Mouse (Mus musculus): ENCODE measurements around the gene Foxc2. TPM values are rescaled to one million over a fixed set of nuclear protein-coding genes. Genes with fewer than 3 reads are reported as not detected.

The Foxc2 gene
- polyA plus RNA-seq, 1 experiment from 2014 or later, result 6.4 TPM

DNA sequence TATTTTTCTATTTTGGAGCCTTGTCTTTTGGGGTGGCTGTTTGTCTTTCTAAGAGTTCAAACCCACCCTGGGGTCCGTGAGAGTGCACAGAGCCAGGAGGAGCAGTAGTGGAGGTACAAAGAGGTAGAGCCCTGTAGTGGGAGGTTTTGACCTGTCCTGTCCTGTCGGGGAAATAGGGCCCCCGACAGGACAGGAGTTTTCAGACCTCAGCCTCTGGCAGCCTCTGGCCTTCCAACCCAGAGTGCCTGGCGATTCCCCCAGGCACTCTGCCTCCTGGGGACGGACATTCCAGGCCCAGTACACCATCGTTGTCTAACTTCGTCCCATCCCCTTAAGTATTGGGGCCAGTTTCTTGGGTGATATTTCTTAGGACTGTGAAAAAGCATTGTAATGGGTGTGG, 6.4 kb downstream of the Foxc2 start:
- peaks cover 87% of the 10 kb centered on the region for H3K27me3 ChIP-seq (ENCODE audit: control insufficient read depth, insufficient read depth, low read length)
- 13% methylated on average over 7 of the region's 7 CpGs for WGBS
- H3K9me3 ChIP-seq (ENCODE audit: control insufficient read depth, low read length), result no peaks in the 10 kb centered on the region
- H3K4me3 ChIP-seq (ENCODE audit: control insufficient read depth in 1 of 2, insufficient read depth in 1 of 2, low read depth in 1 of 2, low read length in 2 of 2), result no peak overlapping the region
- H3K4me2 ChIP-seq (ENCODE audit: low read length), result no peak overlapping the region
- H3K27ac ChIP-seq (replicated peaks in 1 of 2; ENCODE audit: control insufficient read depth in 1 of 2, insufficient read depth in 1 of 2, low read depth in 2 of 2, low read length in 2 of 2), result no peak overlapping the region
- H3K9ac ChIP-seq (ENCODE audit: low read length), result no peak overlapping the region
- no peak for ATAC-seq (ENCODE audit: insufficient number of reproducible peaks, insufficient read depth, low FRiP score, low read depth)
- H3K36me3 ChIP-seq (ENCODE audit: control insufficient read depth, insufficient read depth, low read length), result peaks cover 5% of the 10 kb centered on the region
- peaks cover 6 to 22% of the 10 kb centered on the region in 2 experiments for H3K4me1 ChIP-seq (ENCODE audit: control insufficient read depth in 2 of 2, insufficient read depth in 2 of 2, low read length in 2 of 2)

DNA sequence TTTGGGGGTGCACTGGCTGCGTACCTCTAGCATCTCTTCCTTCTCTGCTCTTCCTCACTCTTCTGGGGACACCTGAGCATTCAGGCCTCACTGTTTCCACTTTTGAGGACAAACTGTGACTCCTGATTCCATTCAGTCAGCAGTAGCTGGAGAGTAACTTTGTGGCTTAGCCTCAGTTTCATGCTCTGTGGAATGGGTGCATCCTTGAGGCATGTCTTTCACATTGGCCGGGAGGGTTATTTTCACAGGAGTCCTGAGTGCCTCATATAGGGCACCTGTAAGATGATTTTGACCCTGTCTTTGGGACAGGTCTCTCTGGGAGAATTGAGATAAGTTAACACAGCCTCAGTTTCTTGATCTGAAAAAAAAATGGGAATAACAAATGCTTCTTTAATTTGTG, 7.1 kb downstream of the Foxc2 start:
- no peaks in the 10 kb centered on the region for H3K9me3 ChIP-seq (ENCODE audit: control insufficient read depth, low read length)
- H3K36me3 ChIP-seq (ENCODE audit: control insufficient read depth, insufficient read depth, low read length), result peaks cover 5% of the 10 kb centered on the region; the same call in 1 of the 2 replicates
- no peak overlapping the region for H3K4me3 ChIP-seq (ENCODE audit: control insufficient read depth in 1 of 2, insufficient read depth in 1 of 2, low read depth in 1 of 2, low read length in 2 of 2)
- H3K9ac ChIP-seq (ENCODE audit: low read length), result no peak overlapping the region
- 87% methylated on average over 2 of the region's 2 CpGs for WGBS
- no peak for ATAC-seq (ENCODE audit: insufficient number of reproducible peaks, insufficient read depth, low FRiP score, low read depth)
- no peak overlapping the region for H3K4me2 ChIP-seq (ENCODE audit: low read length)
- H3K27me3 ChIP-seq (ENCODE audit: control insufficient read depth, insufficient read depth, low read length), result peaks cover 87% of the 10 kb centered on the region
- H3K27ac ChIP-seq (replicated peaks in 1 of 2; ENCODE audit: control insufficient read depth in 1 of 2, insufficient read depth in 1 of 2, low read depth in 2 of 2, low read length in 2 of 2), result no peak overlapping the region
- H3K4me1 ChIP-seq (ENCODE audit: control insufficient read depth in 2 of 2, insufficient read depth in 2 of 2, low read length in 2 of 2), result peaks cover 7 to 27% of the 10 kb centered on the region in 2 experiments

DNA sequence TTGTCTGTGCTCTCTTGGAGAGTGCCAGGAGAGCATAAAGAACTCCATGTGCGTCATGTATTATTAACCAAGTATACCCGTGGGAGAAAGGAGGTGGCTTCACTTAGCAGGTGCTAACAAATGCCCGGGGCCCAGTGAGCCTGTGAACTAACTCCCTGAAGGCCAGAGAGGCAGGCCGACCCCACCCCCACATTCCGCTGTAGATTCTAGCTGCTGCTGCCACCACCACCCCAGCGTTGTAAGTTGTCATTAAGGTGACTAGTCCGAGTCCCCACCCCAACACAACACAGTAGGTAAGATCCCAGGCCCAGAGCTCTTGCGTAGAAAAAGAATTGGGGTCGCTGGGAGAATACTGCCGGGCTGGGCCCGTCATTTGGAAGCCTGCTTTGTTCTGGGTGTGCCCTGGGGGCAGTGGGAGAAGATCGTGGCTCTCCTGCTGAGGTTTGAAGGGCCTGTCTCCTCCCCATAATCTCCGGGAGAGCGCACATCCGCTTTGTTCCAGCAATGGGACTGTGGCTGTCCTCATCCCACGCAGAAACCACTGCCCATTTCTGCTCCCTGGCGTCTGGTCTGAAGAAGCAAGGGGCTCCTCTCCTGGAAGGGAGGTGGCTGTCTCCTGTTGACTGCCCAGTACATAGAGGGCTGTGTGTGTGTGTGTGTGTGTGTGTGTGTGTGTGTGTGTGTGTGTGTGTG, 8.7 kb downstream of the Foxc2 start:
- peak overlapping the region; percentile 65; the same call in 1 of the 2 replicates for H3K9ac ChIP-seq (ENCODE audit: low read length)
- H3K9me3 ChIP-seq (ENCODE audit: control insufficient read depth, low read length), result no peaks in the 10 kb centered on the region
- peak overlapping the region; percentile 77 for H3K4me2 ChIP-seq (ENCODE audit: low read length)
- 5% methylated on average over 17 of the region's 17 CpGs for WGBS
- no peak; the same call in 1 of the 2 replicates for ATAC-seq (ENCODE audit: insufficient number of reproducible peaks, insufficient read depth, low FRiP score, low read depth)
- peaks cover 5% of the 10 kb centered on the region; the same call in 1 of the 2 replicates for H3K36me3 ChIP-seq (ENCODE audit: control insufficient read depth, insufficient read depth, low read length)
- H3K4me3 ChIP-seq (ENCODE audit: control insufficient read depth in 1 of 2, insufficient read depth in 1 of 2, low read depth in 1 of 2, low read length in 2 of 2), result no peak overlapping the region; a peak in 1 of 4 replicates
- peaks cover 14 to 38% of the 10 kb centered on the region in 2 experiments for H3K4me1 ChIP-seq (ENCODE audit: control insufficient read depth in 2 of 2, insufficient read depth in 2 of 2, low read length in 2 of 2)
- peak overlapping the region; percentile 71 to 80; a peak in 3 of 4 replicates for H3K27ac ChIP-seq (replicated peaks in 1 of 2; ENCODE audit: control insufficient read depth in 1 of 2, insufficient read depth in 1 of 2, low read depth in 2 of 2, low read length in 2 of 2)
- H3K27me3 ChIP-seq (ENCODE audit: control insufficient read depth, insufficient read depth, low read length), result peaks cover 94% of the 10 kb centered on the region

DNA sequence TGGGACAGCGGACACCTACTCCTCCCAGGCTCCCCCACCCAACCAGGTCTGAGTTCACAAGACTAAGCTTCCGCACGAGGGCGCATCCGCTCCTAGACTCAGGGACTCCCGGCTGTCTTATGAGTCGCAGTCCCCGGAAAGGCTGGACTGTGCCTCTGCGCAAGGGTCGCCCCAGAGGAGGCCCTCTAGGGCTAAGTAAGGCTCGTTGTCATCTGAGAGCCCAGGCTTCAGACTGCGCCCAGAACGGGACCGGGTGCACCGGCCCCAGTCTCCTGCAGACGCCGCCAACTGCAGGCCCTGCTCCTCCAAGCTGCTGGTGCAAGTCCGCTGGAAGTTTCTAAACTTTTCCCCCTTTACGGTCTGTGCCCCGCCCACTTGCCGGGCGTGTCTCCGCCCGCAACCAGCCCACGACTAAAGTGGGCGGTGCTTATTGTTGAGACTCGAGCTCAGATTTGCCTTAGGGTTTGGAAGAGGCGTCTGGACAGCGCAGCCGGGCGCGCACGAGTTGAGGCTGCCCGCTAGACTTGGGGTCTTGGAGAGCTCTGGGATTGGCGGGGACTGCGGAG, 9.4 kb downstream of the Foxc2 start:
- Histone ChIP-seq H3K9me3 (ENCODE audit: control insufficient read depth, low read length) (no peaks in the 10 kb centered on the region), H3K4me2 (ENCODE audit: low read length) (peak overlapping the region; percentile 77), H3K9ac (ENCODE audit: low read length) (peak overlapping the region; percentile 65), H3K27ac (replicated peaks in 1 of 2; ENCODE audit: control insufficient read depth in 1 of 2, insufficient read depth in 1 of 2, low read depth in 2 of 2, low read length in 2 of 2) (peak overlapping the region; percentile 71 to 80), H3K36me3 (ENCODE audit: control insufficient read depth, insufficient read depth, low read length) (peaks cover 5% of the 10 kb centered on the region; the same call in 1 of the 2 replicates), H3K27me3 (ENCODE audit: control insufficient read depth, insufficient read depth, low read length) (peaks cover 95% of the 10 kb centered on the region), H3K4me3 (ENCODE audit: control insufficient read depth in 1 of 2, insufficient read depth in 1 of 2, low read depth in 1 of 2, low read length in 2 of 2) (peak overlapping the region; percentile 36 to 41), H3K4me1 (ENCODE audit: control insufficient read depth in 2 of 2, insufficient read depth in 2 of 2, low read length in 2 of 2) (peaks cover 14 to 38% of the 10 kb centered on the region in 2 experiments)
- peak; percentile 70 for ATAC-seq (ENCODE audit: insufficient number of reproducible peaks, insufficient read depth, low FRiP score, low read depth)
- WGBS, result 1% methylated on average over 35 of the region's 36 CpGs

DNA sequence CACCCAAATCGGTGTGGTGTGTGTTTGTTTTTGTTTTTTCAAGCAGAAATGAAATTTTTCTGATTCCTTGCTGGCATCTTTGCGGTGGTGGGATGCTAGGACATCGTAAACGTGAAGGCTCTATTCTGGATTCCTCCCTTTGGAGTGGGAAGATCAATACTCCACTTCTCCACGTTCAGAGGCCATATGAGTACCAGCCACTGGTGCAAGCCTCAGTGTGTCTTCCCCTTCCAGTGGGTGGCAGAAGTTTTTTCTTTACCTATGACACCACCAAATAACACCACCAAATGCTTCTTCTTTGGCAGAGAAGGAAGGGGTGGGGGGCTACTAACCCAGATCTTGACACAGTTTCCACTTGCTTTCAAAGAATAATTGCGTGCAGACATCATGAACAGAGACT, 10.2 kb downstream of the Foxc2 start:
- no peak for ATAC-seq (ENCODE audit: insufficient number of reproducible peaks, insufficient read depth, low FRiP score, low read depth)
- Histone ChIP-seq H3K4me1 (ENCODE audit: control insufficient read depth in 2 of 2, insufficient read depth in 2 of 2, low read length in 2 of 2) (peaks cover 11 to 38% of the 10 kb centered on the region in 2 experiments), H3K4me2 (ENCODE audit: low read length) (peak overlapping the region; percentile 77), H3K36me3 (ENCODE audit: control insufficient read depth, insufficient read depth, low read length) (peaks cover 5% of the 10 kb centered on the region; the same call in 1 of the 2 replicates), H3K27me3 (ENCODE audit: control insufficient read depth, insufficient read depth, low read length) (peaks cover 94% of the 10 kb centered on the region), H3K9me3 (ENCODE audit: control insufficient read depth, low read length) (no peaks in the 10 kb centered on the region), H3K4me3 (ENCODE audit: control insufficient read depth in 1 of 2, insufficient read depth in 1 of 2, low read depth in 1 of 2, low read length in 2 of 2) (peak overlapping the region in 1 of 2 experiments; percentile 41; a peak in 3 of 4 replicates), H3K9ac (ENCODE audit: low read length) (peak overlapping the region; percentile 65; the same call in 1 of the 2 replicates), H3K27ac (replicated peaks in 1 of 2; ENCODE audit: control insufficient read depth in 1 of 2, insufficient read depth in 1 of 2, low read depth in 2 of 2, low read length in 2 of 2) (no peak overlapping the region)
- WGBS, result 13% methylated on average over 6 of the region's 6 CpGs

DNA sequence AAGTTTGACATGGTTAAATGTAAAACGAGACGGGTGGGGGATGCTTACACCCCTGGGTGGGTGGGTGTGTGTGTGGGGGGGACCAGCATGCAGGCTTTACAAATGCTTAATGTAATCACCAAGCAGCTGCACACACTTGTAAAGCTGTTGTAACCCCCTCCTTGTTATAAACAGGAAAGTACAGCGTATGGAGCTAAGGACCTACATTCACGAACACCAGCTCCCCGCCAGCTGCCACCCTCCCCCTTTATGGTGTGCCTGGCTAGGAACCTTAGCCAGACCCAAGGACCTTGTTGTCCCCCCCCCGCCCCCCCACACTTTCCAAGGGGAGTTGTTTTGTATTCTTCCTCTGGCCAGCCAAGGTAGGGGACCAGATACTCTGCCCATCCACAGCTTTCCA, 10.7 kb downstream of the Foxc2 start:
- H3K9ac ChIP-seq (ENCODE audit: low read length), result no peak overlapping the region
- H3K4me3 ChIP-seq (ENCODE audit: control insufficient read depth in 1 of 2, insufficient read depth in 1 of 2, low read depth in 1 of 2, low read length in 2 of 2), result no peak overlapping the region
- H3K36me3 ChIP-seq (ENCODE audit: control insufficient read depth, insufficient read depth, low read length), result peaks cover under 1% of the 10 kb centered on the region; the same call in 1 of the 2 replicates
- ATAC-seq (ENCODE audit: insufficient number of reproducible peaks, insufficient read depth, low FRiP score, low read depth), result no peak
- no peak overlapping the region for H3K27ac ChIP-seq (replicated peaks in 1 of 2; ENCODE audit: control insufficient read depth in 1 of 2, insufficient read depth in 1 of 2, low read depth in 2 of 2, low read length in 2 of 2)
- no peaks in the 10 kb centered on the region for H3K9me3 ChIP-seq (ENCODE audit: control insufficient read depth, low read length)
- peak overlapping the region; percentile 77; the same call in 1 of the 2 replicates for H3K4me2 ChIP-seq (ENCODE audit: low read length)
- H3K4me1 ChIP-seq (ENCODE audit: control insufficient read depth in 2 of 2, insufficient read depth in 2 of 2, low read length in 2 of 2), result peaks cover 11 to 38% of the 10 kb centered on the region in 2 experiments
- peaks cover 89% of the 10 kb centered on the region for H3K27me3 ChIP-seq (ENCODE audit: control insufficient read depth, insufficient read depth, low read length)
- WGBS, result 13% methylated on average over 6 of the region's 6 CpGs

DNA sequence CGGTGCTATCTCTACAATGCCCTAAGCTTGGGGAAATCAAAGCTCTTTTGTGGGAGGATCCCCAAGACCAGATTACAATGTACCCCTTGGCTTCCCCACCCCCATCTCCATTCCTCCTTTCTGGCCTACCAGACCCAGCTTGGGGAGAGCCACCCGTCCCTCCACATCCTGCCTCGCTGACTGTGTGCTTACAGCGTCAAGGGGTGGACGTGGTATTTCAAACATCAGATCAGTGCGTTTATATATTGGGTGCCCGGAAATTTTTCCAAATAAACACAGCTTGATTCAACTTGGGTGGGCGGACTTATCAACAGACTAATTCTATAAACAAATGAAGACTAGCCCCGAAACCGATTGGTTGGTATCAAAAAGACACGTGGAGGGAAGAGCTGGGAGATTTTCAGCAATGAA, 11.3 kb downstream of the Foxc2 start:
- Histone ChIP-seq H3K9me3 (ENCODE audit: control insufficient read depth, low read length) (no peaks in the 10 kb centered on the region), H3K9ac (ENCODE audit: low read length) (no peak overlapping the region), H3K4me2 (ENCODE audit: low read length) (peak overlapping the region; percentile 61; the same call in 1 of the 2 replicates), H3K27me3 (ENCODE audit: control insufficient read depth, insufficient read depth, low read length) (peaks cover 83% of the 10 kb centered on the region), H3K4me1 (ENCODE audit: control insufficient read depth in 2 of 2, insufficient read depth in 2 of 2, low read length in 2 of 2) (peaks cover 11 to 34% of the 10 kb centered on the region in 2 experiments), H3K36me3 (ENCODE audit: control insufficient read depth, insufficient read depth, low read length) (no peaks in the 10 kb centered on the region), H3K4me3 (ENCODE audit: control insufficient read depth in 1 of 2, insufficient read depth in 1 of 2, low read depth in 1 of 2, low read length in 2 of 2) (no peak overlapping the region), H3K27ac (replicated peaks in 1 of 2; ENCODE audit: control insufficient read depth in 1 of 2, insufficient read depth in 1 of 2, low read depth in 2 of 2, low read length in 2 of 2) (no peak overlapping the region)
- no peak for ATAC-seq (ENCODE audit: insufficient number of reproducible peaks, insufficient read depth, low FRiP score, low read depth)
- WGBS, result 21% methylated on average over 11 of the region's 11 CpGs

All from heart, embryonic 14.5 days (tissue).